Mouse (Mus musculus) MEL (cell line): ENCODE measurements at regions not wholly inside any gene's neighbourhood (a gene's known extent, or its start where the extent isn't known, plus 50 kb on each side); places are given as distances from the start of the nearest gene placed in this dataset.

Experiments used
- DNase-seq: peaks from one replicate; pipeline ENCODE4 v3.0.0; 2011; ENCODE audit warnings: low read depth, low spot score
- H3K27ac ChIP-seq: 2 replicates; pipeline ENCODE4 v1.5.1; 2012; ENCODE audit warnings: low read depth, mild to moderate bottlenecking, control low read depth, low read length, moderate library complexity; ENCODE audit not compliant: control insufficient read depth
- H3K27me3 ChIP-seq, 2 experiments: fragments of 150-350 bp in 1 of 2; sonication (generic) in 1 of 2; 2 replicates each; pipeline ENCODE4 v1.6.1; 2012; ENCODE audit warnings: low read length in 2 of 2, mild to moderate bottlenecking in 2 of 2, improper control_type of control experiment in 1 of 2, moderate library complexity in 1 of 2; ENCODE audit not compliant: insufficient read depth in 2 of 2, control insufficient read depth in 1 of 2
- H3K36me3 ChIP-seq, 2 experiments: 2 replicates each; pipeline ENCODE4 v1.6.1; 2012 to 2014; ENCODE audit warnings: low read length in 2 of 2, improper control_type of control experiment in 1 of 2, inconsistent platforms in 1 of 2, mild to moderate bottlenecking in 1 of 2; ENCODE audit not compliant: insufficient read depth in 2 of 2, control insufficient read depth in 1 of 2
- H3K4me1 ChIP-seq, 2 experiments: fragments of 150-350 bp in 1 of 2; sonication (generic) in 1 of 2; 2 replicates each; pipeline ENCODE4 v1.6.1; 2012; ENCODE audit warnings: low read length in 2 of 2, improper control_type of control experiment in 1 of 2, mild to moderate bottlenecking in 1 of 2; ENCODE audit not compliant: insufficient read depth in 2 of 2, control insufficient read depth in 1 of 2
- H3K4me3 ChIP-seq, 2 experiments: fragments of 150-350 bp in 1 of 2; sonication (generic) in 1 of 2; 2 replicates each; pipeline ENCODE4 v1.5.1; 2012; ENCODE audit warnings: low read depth in 2 of 2, low read length in 2 of 2, mild to moderate bottlenecking in 2 of 2, moderate library complexity in 2 of 2, control low read depth in 1 of 2, improper control_type of control experiment in 1 of 2; ENCODE audit not compliant: control insufficient read depth in 1 of 2, insufficient read depth in 1 of 2
- H3K79me2 ChIP-seq: 2 replicates; pipeline ENCODE4 v1.6.1; 2012; ENCODE audit warnings: mild to moderate bottlenecking, low read length, moderate library complexity; ENCODE audit not compliant: control insufficient read depth, poor library complexity, insufficient read depth
- H3K9ac ChIP-seq: 2 replicates; pipeline ENCODE4 v1.6.1; 2012; ENCODE audit warnings: low read depth, mild to moderate bottlenecking, control low read depth, low read length, moderate library complexity; ENCODE audit not compliant: control insufficient read depth, poor library complexity, severe bottlenecking
- H3K9me3 ChIP-seq: fragments of 150-350 bp; sonication (generic); replicated peaks from 2 replicates; pipeline ENCODE4 v1.6.1; 2012; ENCODE audit warnings: mild to moderate bottlenecking, low read length, improper control_type of control experiment, moderate library complexity; ENCODE audit not compliant: insufficient read depth
- BHLHE40 ChIP-seq: IDR thresholded peaks from 2 replicates; pipeline ENCODE4 v1.6.1; 2012; ENCODE audit warnings: low read depth, mild to moderate bottlenecking, inconsistent platforms, low read length, improper control_type of control experiment, borderline replicate concordance
- CHD1 ChIP-seq: IDR thresholded peaks from 2 replicates; pipeline ENCODE4 v1.6.1; 2012; ENCODE audit warnings: low read depth, mild to moderate bottlenecking, inconsistent platforms, low read length, improper control_type of control experiment
- CHD2 ChIP-seq: IDR thresholded peaks from 2 replicates; pipeline ENCODE4 v1.6.1; 2011; ENCODE audit warnings: low read length, improper control_type of control experiment
- EP300 ChIP-seq, 2 experiments: IDR thresholded peaks; 2 replicates each; pipeline ENCODE4 v1.6.1; 2011; ENCODE audit warnings: improper control_type of control experiment in 2 of 2, low read length in 2 of 2, low read depth in 1 of 2, mild to moderate bottlenecking in 1 of 2
- ETS1 ChIP-seq: IDR thresholded peaks from 2 replicates; pipeline ENCODE4 v1.6.1; 2012; ENCODE audit warnings: low read depth, mild to moderate bottlenecking, inconsistent platforms, low read length, improper control_type of control experiment, moderate library complexity
- HCFC1 ChIP-seq: IDR thresholded peaks from 2 replicates; pipeline ENCODE4 v1.6.1; 2012; ENCODE audit warnings: low read depth, mild to moderate bottlenecking, inconsistent platforms, low read length, improper control_type of control experiment, moderate library complexity
- JUND ChIP-seq: IDR thresholded peaks from 2 replicates; pipeline ENCODE4 v1.6.1; 2011; ENCODE audit warnings: low read depth, mild to moderate bottlenecking, improper control_type of control experiment, low read length
- MAX ChIP-seq: IDR thresholded peaks from 2 replicates; pipeline ENCODE4 v1.6.1; 2011; ENCODE audit warnings: low read length, improper control_type of control experiment
- MEF2A ChIP-seq: IDR thresholded peaks from 2 replicates; pipeline ENCODE4 v1.6.1; 2014; ENCODE audit warnings: low read depth, mild to moderate bottlenecking, inconsistent platforms, low read length, improper control_type of control experiment; ENCODE audit not compliant: poor library complexity, insufficient replicate concordance, severe bottlenecking; ENCODE audit errors: extremely low read depth
- MYB ChIP-seq: IDR thresholded peaks from 2 replicates; pipeline ENCODE4 v1.6.1; 2011; ENCODE audit warnings: mild to moderate bottlenecking, low read depth, low read length, improper control_type of control experiment
- MYC ChIP-seq: IDR thresholded peaks from 2 replicates; pipeline ENCODE4 v1.6.1; 2011; ENCODE audit warnings: low read depth, mild to moderate bottlenecking, low read length, improper control_type of control experiment, moderate library complexity
- NELFE ChIP-seq: IDR thresholded peaks from 2 replicates; pipeline ENCODE4 v1.6.1; 2011; ENCODE audit warnings: low read depth, low read length, improper control_type of control experiment
- NRF1 ChIP-seq: IDR thresholded peaks from 2 replicates; pipeline ENCODE4 v1.6.1; 2014; ENCODE audit warnings: low read depth, mild to moderate bottlenecking, inconsistent platforms, low read length, improper control_type of control experiment, moderate library complexity; ENCODE audit not compliant: poor library complexity, insufficient read depth, severe bottlenecking
- POLR2A ChIP-seq, 2 experiments: IDR thresholded peaks; 2 replicates each; pipeline ENCODE4 v1.6.1; 2011 to 2012; ENCODE audit warnings: low read length in 2 of 2, mild to moderate bottlenecking in 2 of 2, control low read depth in 1 of 2, improper control_type of control experiment in 1 of 2, low read depth in 1 of 2, moderate library complexity in 1 of 2; ENCODE audit not compliant: control insufficient read depth in 1 of 2, insufficient read depth in 1 of 2, poor library complexity in 1 of 2
- POLR2AphosphoS5 ChIP-seq: IDR thresholded peaks from 2 replicates; pipeline ENCODE4 v1.6.1; 2012; ENCODE audit warnings: low read depth, borderline replicate concordance, mild to moderate bottlenecking, inconsistent platforms, low read length, moderate library complexity, mixed read lengths
- RAD21 ChIP-seq: IDR thresholded peaks from 2 replicates; pipeline ENCODE4 v1.6.1; 2011; ENCODE audit warnings: mild to moderate bottlenecking, low read depth, low read length, improper control_type of control experiment
- RCOR1 ChIP-seq: IDR thresholded peaks from 2 replicates; pipeline ENCODE4 v1.6.1; 2012; ENCODE audit warnings: low read depth, mild to moderate bottlenecking, inconsistent platforms, low read length, improper control_type of control experiment
- TCF12 ChIP-seq: IDR thresholded peaks from 2 replicates; pipeline ENCODE4 v1.6.1; 2014; ENCODE audit warnings: low read depth, mild to moderate bottlenecking, inconsistent platforms, low read length, improper control_type of control experiment, moderate library complexity
- UBTF ChIP-seq: IDR thresholded peaks from 2 replicates; pipeline ENCODE4 v1.6.1; 2012; ENCODE audit warnings: low read depth, mild to moderate bottlenecking, inconsistent platforms, low read length, improper control_type of control experiment, moderate library complexity, borderline replicate concordance; ENCODE audit not compliant: insufficient read depth
- USF1 ChIP-seq: IDR thresholded peaks from 2 replicates; pipeline ENCODE4 v1.6.1; 2014; ENCODE audit warnings: low read depth, mild to moderate bottlenecking, inconsistent platforms, low read length, improper control_type of control experiment, moderate library complexity
- ZKSCAN1 ChIP-seq: IDR thresholded peaks from 2 replicates; pipeline ENCODE4 v1.6.1; 2012; ENCODE audit warnings: low read depth, mild to moderate bottlenecking, inconsistent platforms, low read length, improper control_type of control experiment, moderate library complexity
- ZMIZ1 ChIP-seq: IDR thresholded peaks from 2 replicates; pipeline ENCODE4 v1.6.1; 2012; ENCODE audit warnings: low read depth, mild to moderate bottlenecking, inconsistent platforms, low read length, improper control_type of control experiment, moderate library complexity

DNA sequence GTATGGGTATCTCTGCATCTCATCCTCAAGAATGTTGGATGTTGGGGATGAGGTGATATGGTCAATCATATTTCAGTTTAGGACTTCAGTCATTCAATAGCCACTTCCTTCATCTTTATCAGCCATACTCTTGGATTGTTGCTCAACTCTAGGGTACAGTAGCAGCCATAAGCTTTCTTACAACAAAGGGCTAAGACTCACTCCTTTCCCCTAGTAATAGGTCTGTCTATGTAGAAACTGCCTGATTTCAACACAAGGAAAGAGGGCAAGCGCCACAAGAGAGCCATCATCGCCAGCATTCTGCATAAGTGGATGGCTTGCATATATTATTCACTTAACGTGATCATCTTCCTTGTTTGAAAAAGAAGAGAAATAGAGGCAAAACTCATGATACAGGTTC is 107.5 kb upstream of the Rmdn2 start:
- Histone ChIP-seq H3K9me3 (no peaks in the 10 kb centered on the region), H3K27me3 (no peaks in the 10 kb centered on the region), H3K4me3 (no peak overlapping the region), H3K27ac (no peak overlapping the region), H3K4me1 (no peaks in the 10 kb centered on the region), H3K9ac (no peak overlapping the region), H3K79me2 (no peaks in the 10 kb centered on the region), H3K36me3 (no peaks in the 10 kb centered on the region)
- no peak for DNase-seq
- no peak for TF ChIP-seq BHLHE40
- no peak for TF ChIP-seq USF1
- no peak for TF ChIP-seq UBTF
- TF ChIP-seq JUND: no peak
- no peak for TF ChIP-seq NRF1
- no peak for TF ChIP-seq MYC
- no peak for TF ChIP-seq POLR2AphosphoS5
- TF ChIP-seq ZKSCAN1: no peak
- no peak for TF ChIP-seq ETS1
- TF ChIP-seq RAD21: no peak
- no peak for TF ChIP-seq MYB
- no peak for TF ChIP-seq ZMIZ1
- TF ChIP-seq CHD1: no peak
- no peak for TF ChIP-seq HCFC1
- TF ChIP-seq MEF2A: no peak
- no peak for TF ChIP-seq POLR2A (IDR thresholded peaks at IDR 0.05; ENCODE audit: control insufficient read depth in 1 of 2, insufficient read depth in 1 of 2, low read depth in 1 of 2, low read length in 2 of 2, poor library complexity in 1 of 2)
- no peak for TF ChIP-seq RCOR1
- TF ChIP-seq EP300 (IDR thresholded peaks at IDR 0.05; ENCODE audit: low read depth in 1 of 2, low read length in 2 of 2): no peak
- no peak for TF ChIP-seq CHD2
- TF ChIP-seq NELFE: no peak

DNA sequence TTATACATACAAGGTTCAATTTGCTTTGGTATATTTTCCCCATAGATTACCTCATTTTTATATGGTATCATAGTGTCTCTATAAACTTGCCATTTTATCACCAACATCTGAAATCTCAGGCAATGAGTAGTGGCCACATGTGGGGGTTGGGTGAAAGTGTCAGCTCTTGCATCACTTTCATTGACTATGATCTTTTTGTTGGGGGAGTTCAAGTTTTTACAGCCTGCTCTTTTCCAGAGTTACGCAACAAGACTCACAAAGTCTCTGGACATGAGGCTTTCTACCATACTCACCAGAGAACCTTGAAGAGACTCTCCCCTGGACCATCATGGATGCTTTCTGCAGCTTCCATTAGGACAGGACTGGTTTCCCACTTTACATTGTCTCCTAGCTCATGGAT is 106.1 kb upstream of the Rmdn2 start:
- TF ChIP-seq TCF12: no peak
- no peak for TF ChIP-seq MAX
- no peak for TF ChIP-seq POLR2A (IDR thresholded peaks at IDR 0.05; ENCODE audit: control insufficient read depth in 1 of 2, insufficient read depth in 1 of 2, low read depth in 1 of 2, low read length in 2 of 2, poor library complexity in 1 of 2)
- H3K4me3 ChIP-seq: no peak overlapping the region
- no peaks in the 10 kb centered on the region for H3K9me3 ChIP-seq
- no peak overlapping the region for H3K9ac ChIP-seq
- no peak for DNase-seq
- H3K79me2 ChIP-seq: no peaks in the 10 kb centered on the region
- no peaks in the 10 kb centered on the region for H3K36me3 ChIP-seq
- H3K27me3 ChIP-seq: no peaks in the 10 kb centered on the region
- no peaks in the 10 kb centered on the region for H3K4me1 ChIP-seq
- no peak overlapping the region for H3K27ac ChIP-seq
